In genomic region chr10:69452180-69452977, GRCm38 (mm10) we compare ENCODE assay signal across 8 mouse cellular contexts. TPM values are rescaled to one million over a fixed set of nuclear protein-coding genes. Genes with fewer than 3 reads are reported as not detected.
DNase-seq lines count a peak whose midpoint lies in the region; ATAC-seq lines count a peak whose summit lies in the region.

No protein-coding gene starts in this region.

- DNase-seq in A20 (ENCODE audit: low read depth, low spot score): peak; percentile 55
- peak; percentile 89 for DNase-seq in NIH3T3 (ENCODE audit: low read depth)
- peak; percentile 39 to 70 for DNase-seq in cerebellum, postnatal 4 days (ENCODE audit: low spot score in 2 of 2)
- DNase-seq in gastrocnemius, postnatal 4 days (ENCODE audit: low spot score in 2 of 2): peak; percentile 42 to 64
- DNase-seq in kidney, postnatal 4 days: peak; percentile 74 to 79
- peak; percentile 77 for DNase-seq in lung, postnatal 10 days
- DNase-seq in right cerebral cortex, postnatal 25 days: peak; percentile 40

- no peak for ATAC-seq in inflammation-experienced regulatory T-cells, adult 6 months

RNA-seq across cellular contexts. Expression of gene Ank3, which starts 53.8 kb away (rescaled TPM):
- 100 to 1,000 TPM in 1 of 2 experiments, 10 to 100 TPM in 1; 88.7 to 108 TPM for total RNA-seq in gastrocnemius, postnatal 4 days (2021)
- under 1 TPM in 2 of 3 experiments, not detected in 1; 0.58 to 0.98 TPM for polyA plus RNA-seq in inflammation-experienced regulatory T-cells, adult 6 months (2017; shearing (Covaris generic))
